12 mouse cellular contexts compared by ENCODE assay signal in genomic region chr1:157501352-157501945, GRCm38 (mm10).
"Had no signal": no experiment of that assay in that cellular context is flagged by ENCODE, and none has a peak within 500 bp of the region (broad histone marks: within the 10 kb centered on the region; RNA-seq: fewer than 3 reads in every experiment).

No protein-coding gene starts in this region.

- H3K27ac ChIP-seq: intestine, embryonic 15.5 days; kidney, embryonic 15.5 days; limb, embryonic 15.5 days; liver, embryonic 12.5 days; midbrain, embryonic 12.5 days; stomach, postnatal 0 days had no signal

- H3K9ac ChIP-seq: intestine, embryonic 15.5 days; kidney, embryonic 15.5 days; limb, embryonic 15.5 days; liver, embryonic 12.5 days; lung, embryonic 14.5 days; midbrain, embryonic 12.5 days had no signal

- H3K4me1 ChIP-seq: intestine, embryonic 15.5 days; kidney, embryonic 15.5 days; limb, embryonic 15.5 days; liver, embryonic 12.5 days had no signal

- DNase-seq: kidney, adult 2 months; kidney, postnatal 25 days; layer of hippocampus, postnatal 36 days; lung, embryonic 14.5 days; lung, postnatal 10 days; lung, postnatal 4 days had no signal

- H3K4me3 ChIP-seq: intestine, embryonic 15.5 days; kidney, embryonic 15.5 days; limb, embryonic 15.5 days; liver, embryonic 12.5 days; midbrain, embryonic 12.5 days had no signal

- H3K4me2 ChIP-seq: intestine, embryonic 15.5 days; kidney, embryonic 15.5 days; limb, embryonic 15.5 days; liver, embryonic 12.5 days; lung, embryonic 14.5 days; midbrain, embryonic 12.5 days had no signal

- ATAC-seq: intestine, embryonic 15.5 days had no signal

- H3K36me3 ChIP-seq: intestine, embryonic 15.5 days; kidney, embryonic 15.5 days; limb, embryonic 15.5 days; liver, embryonic 12.5 days; midbrain, embryonic 12.5 days had no signal

- H3K9me3 ChIP-seq: intestine, embryonic 15.5 days; kidney, embryonic 15.5 days; limb, embryonic 15.5 days; liver, embryonic 12.5 days; midbrain, embryonic 12.5 days had no signal

- H3K27me3 ChIP-seq: intestine, embryonic 15.5 days; kidney, embryonic 15.5 days; limb, embryonic 15.5 days; liver, embryonic 12.5 days; midbrain, embryonic 12.5 days had no signal
